Mouse (Mus musculus) stomach, adult 2 months (tissue): ENCODE results near the gene Ugt1a2. TPM values are rescaled to one million over a fixed set of nuclear protein-coding genes. Genes with fewer than 3 reads are reported as not detected.

Source experiments
- polyA plus RNA-seq: library from polyadenylated mRNA; depleted of rRNA; stranded (reverse); fragments of >200 nt; gene quantifications from 2 replicates; pipeline ENCODE4 v1.2.3, GENCODE M21; 2012; rRNA removed

The Ugt1a2 gene
- polyA plus RNA-seq: 0.09 TPM in 1 of 2 replicates, not detected in the other

DNA sequence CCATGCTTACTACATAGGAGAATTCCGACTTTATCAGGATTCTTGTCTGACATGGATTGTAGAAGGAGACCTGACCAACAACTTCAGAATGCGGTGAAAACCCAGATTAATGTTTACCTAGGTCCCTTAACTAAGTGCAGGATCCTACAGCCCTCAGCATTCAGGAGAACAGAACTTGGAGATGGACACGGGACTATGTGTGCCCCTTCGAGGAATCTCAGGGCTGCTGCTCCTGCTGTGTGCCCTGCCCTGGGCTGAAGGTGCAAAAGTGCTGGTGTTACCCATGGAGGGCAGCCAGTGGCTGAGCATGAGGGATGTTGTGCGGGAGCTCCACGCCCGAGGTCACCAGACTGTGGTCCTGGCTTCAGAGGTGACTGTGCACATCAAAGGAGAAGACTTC, at the start of gene Ugt1a2:
TSS of gene Ugt1a2 (plus strand) at position 146 of the 400 bp plus-strand sequence.

DNA sequence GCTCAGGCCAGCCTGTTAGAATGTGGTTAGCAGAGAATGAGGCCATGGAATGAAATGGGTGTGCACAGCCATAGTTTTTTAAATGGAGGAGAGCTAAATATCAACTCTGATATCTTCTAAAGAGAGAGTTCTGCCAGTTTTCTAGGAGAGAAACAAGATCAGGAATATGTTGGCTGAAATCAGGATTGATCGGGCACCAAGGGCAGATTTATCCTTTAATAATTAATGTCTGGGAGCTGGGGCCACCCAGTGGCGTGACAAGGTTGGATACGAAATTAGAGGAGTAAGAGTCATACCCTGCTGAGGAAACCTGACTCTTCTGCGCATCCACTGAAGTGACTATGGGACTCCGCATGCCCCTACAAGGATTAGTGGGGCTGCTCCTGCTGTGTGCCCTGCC, 34.7 kb upstream of the Ugt1a2 start, which contains the start of gene Ugt1a5:
TSS of gene Ugt1a5 (plus strand) at position 302 of the 400 bp plus-strand sequence.

DNA sequence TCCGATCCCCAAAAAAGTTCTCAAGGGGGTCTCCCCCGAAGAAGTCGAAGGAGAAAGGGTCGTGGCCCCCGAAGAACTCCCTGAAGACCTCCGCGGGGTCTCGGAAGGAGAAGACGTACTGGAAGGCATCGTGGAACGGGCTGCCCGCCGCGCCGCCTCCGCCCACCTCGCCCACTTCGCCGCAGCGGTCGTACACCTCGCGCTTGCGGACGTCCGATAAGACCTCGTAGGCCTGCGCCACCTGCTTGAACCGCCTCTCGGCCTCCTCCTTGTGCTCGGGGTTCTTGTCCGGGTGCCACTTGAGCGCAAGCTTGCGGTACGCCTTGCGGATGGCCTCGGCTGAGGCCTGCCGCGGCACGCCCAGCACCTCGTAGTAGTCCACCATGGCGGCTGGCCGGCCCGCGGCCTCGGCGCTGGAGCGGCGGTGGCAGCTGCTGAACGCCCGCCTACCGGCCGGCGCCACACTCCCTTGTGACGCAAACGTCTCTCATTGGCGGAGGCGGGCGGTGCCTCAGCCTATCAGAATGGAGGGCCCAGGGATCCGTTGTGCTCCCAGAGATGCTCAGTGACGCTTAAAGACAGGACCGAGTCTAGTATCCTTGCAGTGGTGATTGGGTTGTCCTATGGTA, 5.0 kb downstream of the Ugt1a2 start, which contains the start of gene Dnajb3:
TSS of gene Dnajb3 (minus strand) at position 489 of the 629 bp plus-strand sequence.

DNA sequence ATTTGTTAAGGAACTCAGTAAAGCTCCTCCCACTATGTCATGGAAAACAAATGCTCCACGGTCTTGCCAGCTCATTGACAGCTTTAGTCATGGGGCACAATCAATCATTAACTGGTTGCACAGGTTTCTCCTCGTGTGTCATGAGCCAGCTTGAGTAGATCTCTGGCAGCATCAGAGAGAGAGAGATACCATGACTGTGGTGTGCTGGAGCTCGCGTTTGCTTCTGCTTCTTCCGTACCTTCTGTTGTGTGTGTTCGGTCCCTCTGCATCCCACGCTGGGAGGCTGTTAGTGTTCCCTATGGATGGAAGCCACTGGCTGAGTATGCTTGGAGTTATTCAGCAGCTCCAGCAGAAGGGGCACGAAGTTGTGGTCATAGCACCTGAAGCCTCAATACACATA, 11.4 kb downstream of the Ugt1a2 start, which contains the start of gene Ugt1a1:
TSS of gene Ugt1a1 (plus strand) at position 148 of the 400 bp plus-strand sequence.

DNA sequence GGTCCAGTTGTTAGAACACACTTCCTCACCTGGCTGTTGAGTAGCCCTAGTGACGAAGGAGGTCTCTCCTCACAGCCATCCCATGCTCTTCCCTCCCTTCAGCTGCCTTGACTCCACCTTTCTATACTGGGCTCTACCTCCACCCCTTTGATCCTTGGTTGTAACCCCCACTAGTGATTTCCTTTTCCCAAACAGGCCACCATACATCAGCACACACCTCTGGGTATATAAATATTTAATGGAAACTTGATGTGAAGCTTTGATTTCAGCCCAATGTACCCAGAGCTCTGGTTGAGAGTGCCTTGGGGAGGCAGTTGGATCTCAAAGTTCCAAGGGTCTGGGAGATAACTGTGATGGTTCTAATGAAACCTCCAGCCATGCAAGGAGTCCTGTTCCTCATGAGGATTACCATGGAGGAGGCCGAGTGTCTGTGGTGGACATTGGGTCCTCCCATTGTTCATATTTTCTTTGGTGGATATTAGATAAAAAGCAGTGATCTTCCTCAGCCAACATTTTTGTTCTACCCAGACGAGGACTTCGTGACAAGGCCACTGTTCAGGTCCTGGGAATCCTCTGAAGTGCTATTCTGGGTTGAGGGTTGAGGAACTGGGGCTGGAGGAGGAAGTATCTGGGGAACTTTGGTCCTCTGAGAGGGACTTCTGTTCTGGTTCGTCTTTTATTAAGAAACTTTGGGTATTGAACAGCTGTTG, 26.4 kb downstream of the Ugt1a2 start, which contains the start of gene Mroh2a:
TSS of gene Mroh2a (plus strand) at position 317 of the 710 bp plus-strand sequence.

Other genes starting within 250 kb of the Ugt1a2 start
- 1.6 and 1.9 TPM in 2 replicates for gene Usp40, start 192.1 kb upstream of the Ugt1a2 start, polyA plus RNA-seq
- not detected in 2 replicates for gene Ugt1a10, start 145.2 kb upstream of the Ugt1a2 start, polyA plus RNA-seq
- gene Ugt1a9, start 129.8 kb upstream of the Ugt1a2 start, polyA plus RNA-seq: 0.09 TPM in 1 of 2 replicates, not detected in the other
- gene Ugt1a8, start 112.8 kb upstream of the Ugt1a2 start, polyA plus RNA-seq: not detected in 2 replicates
- gene Ugt1a7c, start 105.5 kb upstream of the Ugt1a2 start, polyA plus RNA-seq: 5.6 and 12.9 TPM in 2 replicates
- gene Ugt1a6b, start 97.3 kb upstream of the Ugt1a2 start, polyA plus RNA-seq: 17.2 and 29.8 TPM in 2 replicates
- gene Ugt1a6a, start 65.8 kb upstream of the Ugt1a2 start, polyA plus RNA-seq: 14.9 and 21.4 TPM in 2 replicates
- gene Ugt1a5, start 34.6 kb upstream of the Ugt1a2 start, polyA plus RNA-seq: 0.04 and 0.32 TPM in 2 replicates
- 0.15 and 0.60 TPM in 2 replicates for gene Dnajb3, start 5.2 kb downstream of the Ugt1a2 start, polyA plus RNA-seq
- 1.1 and 1.6 TPM in 2 replicates for gene Ugt1a1, start 11.4 kb downstream of the Ugt1a2 start, polyA plus RNA-seq
- gene Mroh2a, start 26.4 kb downstream of the Ugt1a2 start, polyA plus RNA-seq: 0.19 and 0.48 TPM in 2 replicates
- 5.2 and 6.9 TPM in 2 replicates for gene Hjurp, start 77.0 kb downstream of the Ugt1a2 start, polyA plus RNA-seq
- gene Trpm8, start 77.1 kb downstream of the Ugt1a2 start, polyA plus RNA-seq: not detected in 2 replicates
- gene Spp2, start 206.4 kb downstream of the Ugt1a2 start, polyA plus RNA-seq: not detected in 2 replicates